Mouse (Mus musculus): Measurements from ENCODE around the gene Cd8a. TPM values are rescaled to one million over a fixed set of nuclear protein-coding genes. Genes with fewer than 3 reads are reported as not detected.

Gene Cd8a
- polyA plus RNA-seq, 2 experiments: 0.03 TPM; not detected in 1

GRCm38 (mm10) chr6:71339351-71339750 lies 33.9 kb upstream of the Cd8a start:
- no peak for TF ChIP-seq POLR2A (IDR thresholded peaks at IDR 0.05; ENCODE audit: borderline replicate concordance, extremely low read depth, insufficient read depth, insufficient read length)
- ATAC-seq (ENCODE audit: low FRiP score, low read depth) (peak; percentile 34; the same call in 1 of the 2 replicates), DNase-seq (ENCODE audit: low spot score) (no peak)
- Histone ChIP-seq H3K4me2 (replicated peaks; ENCODE audit: low read depth, low read length, severe bottlenecking) (no peak overlapping the region), H3K4me3 (replicated peaks; ENCODE audit: low read length) (no peak overlapping the region), H3K27me3 (ENCODE audit: control insufficient read depth, insufficient read depth, low read length) (no peaks in the 10 kb centered on the region), H3K9me3 (ENCODE audit: control insufficient read depth, low read length) (no peaks in the 10 kb centered on the region), H3K9ac (ENCODE audit: low read depth, low read length, severe bottlenecking) (no peak overlapping the region), H3K36me3 (ENCODE audit: control insufficient read depth, insufficient read depth, low read length) (no peaks in the 10 kb centered on the region), H3K4me1 (ENCODE audit: control insufficient read depth, insufficient read depth, low read length) (no peaks in the 10 kb centered on the region), H3K27ac (replicated peaks; ENCODE audit: low read depth, low read length) (no peak overlapping the region)
- WGBS: 56% methylated on average over 4 of the region's 4 CpGs

GRCm38 (mm10) chr6:71341179-71341578 lies 32.0 kb upstream of the Cd8a start:
- H3K9me3 ChIP-seq (ENCODE audit: control insufficient read depth, low read length): no peaks in the 10 kb centered on the region
- no peak overlapping the region for H3K9ac ChIP-seq (ENCODE audit: low read depth, low read length, severe bottlenecking)
- TF ChIP-seq POLR2A (IDR thresholded peaks at IDR 0.05; ENCODE audit: borderline replicate concordance, extremely low read depth, insufficient read depth, insufficient read length): no peak
- no peak overlapping the region for H3K27ac ChIP-seq (replicated peaks; ENCODE audit: low read depth, low read length)
- no peaks in the 10 kb centered on the region for H3K36me3 ChIP-seq (ENCODE audit: control insufficient read depth, insufficient read depth, low read length)
- no peaks in the 10 kb centered on the region for H3K4me1 ChIP-seq (ENCODE audit: control insufficient read depth, insufficient read depth, low read length)
- no peak overlapping the region for H3K4me3 ChIP-seq (replicated peaks; ENCODE audit: low read length)
- no peak overlapping the region for H3K4me2 ChIP-seq (replicated peaks; ENCODE audit: low read depth, low read length, severe bottlenecking)
- no peak for ATAC-seq (ENCODE audit: low FRiP score, low read depth)
- no peaks in the 10 kb centered on the region for H3K27me3 ChIP-seq (ENCODE audit: control insufficient read depth, insufficient read depth, low read length)
- no peak for DNase-seq (ENCODE audit: low spot score)
- 88% methylated on average over 9 of the region's 9 CpGs for WGBS

DNA sequence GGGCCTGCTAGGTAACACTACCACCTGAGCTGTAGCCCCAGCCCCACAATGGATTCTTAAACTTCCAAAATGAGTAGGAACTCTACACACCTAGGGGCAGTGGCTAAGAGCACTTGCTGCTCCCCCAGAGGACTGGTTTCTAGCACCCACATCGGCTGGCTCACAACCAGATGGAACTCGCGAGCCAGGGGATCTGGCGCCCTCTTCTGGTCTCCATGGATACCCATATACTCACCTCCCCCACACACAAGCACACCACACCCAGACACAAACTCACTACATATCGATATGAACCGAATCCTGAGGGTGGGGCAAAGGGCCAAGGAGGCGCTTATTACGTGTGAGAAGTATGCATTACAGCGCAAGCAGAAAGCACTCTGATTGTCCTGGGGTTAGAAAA lies 25.2 kb upstream of the Cd8a start:
- H3K4me3 ChIP-seq (replicated peaks; ENCODE audit: low read length): no peak overlapping the region
- 0 out of 2 replicates have a peak, but pooled peaks cover 4% of the 10 kb centered on the region for H3K9me3 ChIP-seq (ENCODE audit: control insufficient read depth, low read length)
- H3K27me3 ChIP-seq (ENCODE audit: control insufficient read depth, insufficient read depth, low read length): no peaks in the 10 kb centered on the region
- H3K4me2 ChIP-seq (replicated peaks; ENCODE audit: low read depth, low read length, severe bottlenecking): no peak overlapping the region
- no peaks in the 10 kb centered on the region for H3K4me1 ChIP-seq (ENCODE audit: control insufficient read depth, insufficient read depth, low read length)
- WGBS: 95% methylated on average over 9 of the region's 9 CpGs
- no peak overlapping the region for H3K9ac ChIP-seq (ENCODE audit: low read depth, low read length, severe bottlenecking)
- no peak for ATAC-seq (ENCODE audit: low FRiP score, low read depth)
- TF ChIP-seq POLR2A (IDR thresholded peaks at IDR 0.05; ENCODE audit: borderline replicate concordance, extremely low read depth, insufficient read depth, insufficient read length): no peak
- no peak for DNase-seq (ENCODE audit: low spot score)
- no peak overlapping the region for H3K27ac ChIP-seq (replicated peaks; ENCODE audit: low read depth, low read length)
- H3K36me3 ChIP-seq (ENCODE audit: control insufficient read depth, insufficient read depth, low read length): no peaks in the 10 kb centered on the region

GRCm38 (mm10) chr6:71351201-71351600 lies 22.0 kb upstream of the Cd8a start:
- ATAC-seq (ENCODE audit: low FRiP score, low read depth): no peak
- Histone ChIP-seq H3K27ac (replicated peaks; ENCODE audit: low read depth, low read length) (no peak overlapping the region), H3K4me2 (replicated peaks; ENCODE audit: low read depth, low read length, severe bottlenecking) (no peak overlapping the region), H3K4me3 (replicated peaks; ENCODE audit: low read length) (no peak overlapping the region), H3K27me3 (ENCODE audit: control insufficient read depth, insufficient read depth, low read length) (no peaks in the 10 kb centered on the region), H3K4me1 (ENCODE audit: control insufficient read depth, insufficient read depth, low read length) (no peaks in the 10 kb centered on the region), H3K9me3 (ENCODE audit: control insufficient read depth, low read length) (0 out of 2 replicates have a peak, but pooled peaks cover 4% of the 10 kb centered on the region), H3K9ac (ENCODE audit: low read depth, low read length, severe bottlenecking) (no peak overlapping the region), H3K36me3 (ENCODE audit: control insufficient read depth, insufficient read depth, low read length) (no peaks in the 10 kb centered on the region)
- no peak for TF ChIP-seq POLR2A (IDR thresholded peaks at IDR 0.05; ENCODE audit: borderline replicate concordance, extremely low read depth, insufficient read depth, insufficient read length)
- DNase-seq (ENCODE audit: low spot score): no peak
- 90% methylated on average over 3 of the region's 3 CpGs for WGBS

DNA sequence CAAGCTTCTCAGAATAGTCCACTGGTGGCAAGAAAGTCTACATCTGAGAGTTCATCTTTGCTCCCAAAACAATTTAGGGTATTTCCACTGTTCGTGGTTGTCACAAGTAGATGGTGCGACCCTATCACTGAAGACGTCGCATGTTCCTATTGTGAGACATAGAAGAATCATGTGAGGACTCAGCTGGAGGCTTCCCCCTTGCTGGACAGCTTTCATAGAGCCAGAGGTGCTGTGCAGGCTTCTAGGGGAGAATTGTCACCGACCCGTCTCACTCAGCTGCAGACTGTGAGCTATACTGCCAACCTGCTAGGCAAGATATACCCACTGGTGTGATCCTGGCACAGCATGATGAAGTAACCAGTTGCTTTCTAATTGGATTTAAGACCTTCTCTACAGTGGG lies 21.0 kb upstream of the Cd8a start:
- H3K27me3 ChIP-seq (ENCODE audit: control insufficient read depth, insufficient read depth, low read length): no peaks in the 10 kb centered on the region
- no peak overlapping the region for H3K4me3 ChIP-seq (replicated peaks; ENCODE audit: low read length)
- H3K4me1 ChIP-seq (ENCODE audit: control insufficient read depth, insufficient read depth, low read length): no peaks in the 10 kb centered on the region
- 0 out of 2 replicates have a peak, but pooled peaks cover 4% of the 10 kb centered on the region for H3K9me3 ChIP-seq (ENCODE audit: control insufficient read depth, low read length)
- ATAC-seq (ENCODE audit: low FRiP score, low read depth) (no peak), DNase-seq (ENCODE audit: low spot score) (no peak)
- no peak overlapping the region for H3K27ac ChIP-seq (replicated peaks; ENCODE audit: low read depth, low read length)
- no peaks in the 10 kb centered on the region for H3K36me3 ChIP-seq (ENCODE audit: control insufficient read depth, insufficient read depth, low read length)
- no peak overlapping the region for H3K9ac ChIP-seq (ENCODE audit: low read depth, low read length, severe bottlenecking)
- TF ChIP-seq POLR2A (IDR thresholded peaks at IDR 0.05; ENCODE audit: borderline replicate concordance, extremely low read depth, insufficient read depth, insufficient read length): no peak
- no peak overlapping the region for H3K4me2 ChIP-seq (replicated peaks; ENCODE audit: low read depth, low read length, severe bottlenecking)
- 92% methylated on average over 6 of the region's 6 CpGs for WGBS
